Mouse (Mus musculus): Measurements from ENCODE around the gene Etnk1. TPM values are rescaled to one million over a fixed set of nuclear protein-coding genes. Genes with fewer than 3 reads are reported as not detected.

The Etnk1 gene
- polyA plus RNA-seq, 1 experiment from 2014 or later = 20.0 TPM

- Histone ChIP-seq H3K4me3 (ENCODE audit: low read depth, low read length) (no peak overlapping the region), H3K4me2 (no peak overlapping the region), H3K36me3 (ENCODE audit: control insufficient read depth, insufficient read depth, low read length) (no peaks in the 10 kb centered on the region), H3K27me3 (replicated peaks; ENCODE audit: control insufficient read depth, insufficient read depth, low read length) (no peaks in the 10 kb centered on the region), H3K9me3 (ENCODE audit: control insufficient read depth, low read length) (no peaks in the 10 kb centered on the region), H3K9ac (ENCODE audit: low read depth, low read length) (no peak overlapping the region), H3K27ac (ENCODE audit: low read depth, low read length) (no peak overlapping the region), H3K4me1 (replicated peaks; ENCODE audit: control insufficient read depth, insufficient read depth, low read length) (no peaks in the 10 kb centered on the region)
- DNase-seq (ENCODE audit: low spot score) (no peak), ATAC-seq (replicated peaks; ENCODE audit: low FRiP score) (no peak)
- 79% methylated on average over 4 of the region's 4 CpGs for WGBS
Measured at GRCm38 (mm10) chr6:143257921-143258320, 90.9 kb downstream of the Etnk1 start.

DNA sequence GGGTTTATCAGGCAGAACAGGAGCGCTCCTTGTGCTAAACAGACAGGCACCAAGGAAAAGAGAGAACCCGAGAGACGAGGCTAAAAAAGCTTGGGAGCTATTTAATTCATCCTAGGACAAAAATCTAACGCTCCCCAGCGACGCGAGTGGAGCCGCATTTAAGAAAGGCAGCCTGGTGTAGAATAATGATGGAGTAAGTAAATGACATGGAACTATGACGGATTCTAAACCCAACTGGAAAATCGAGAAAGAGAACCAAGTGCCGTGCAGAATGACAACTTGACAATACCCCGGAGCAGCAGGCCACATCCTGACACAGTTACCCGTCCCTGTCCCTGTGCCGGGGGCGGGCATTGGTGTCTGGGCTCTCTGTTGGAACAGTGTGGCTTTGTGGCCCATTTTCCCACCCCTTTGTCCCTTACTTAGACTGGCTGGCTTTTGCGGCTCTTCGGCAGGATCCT is 92.2 kb downstream of the Etnk1 start:
- Histone ChIP-seq H3K27ac (ENCODE audit: low read depth, low read length) (no peak overlapping the region), H3K9ac (ENCODE audit: low read depth, low read length) (no peak overlapping the region), H3K9me3 (ENCODE audit: control insufficient read depth, low read length) (no peaks in the 10 kb centered on the region), H3K27me3 (replicated peaks; ENCODE audit: control insufficient read depth, insufficient read depth, low read length) (no peaks in the 10 kb centered on the region), H3K4me1 (replicated peaks; ENCODE audit: control insufficient read depth, insufficient read depth, low read length) (no peaks in the 10 kb centered on the region), H3K4me2 (no peak overlapping the region), H3K36me3 (ENCODE audit: control insufficient read depth, insufficient read depth, low read length) (no peaks in the 10 kb centered on the region), H3K4me3 (ENCODE audit: low read depth, low read length) (no peak overlapping the region)
- WGBS = 74% methylated on average over 17 of the region's 17 CpGs
- DNase-seq (ENCODE audit: low spot score) (no peak), ATAC-seq (replicated peaks; ENCODE audit: low FRiP score) (no peak)

- no peak overlapping the region for H3K4me2 ChIP-seq
- H3K4me3 ChIP-seq (ENCODE audit: low read depth, low read length) = no peak overlapping the region
- DNase-seq (ENCODE audit: low spot score) (no peak), ATAC-seq (replicated peaks; ENCODE audit: low FRiP score) (no peak)
- no peaks in the 10 kb centered on the region for H3K27me3 ChIP-seq (replicated peaks; ENCODE audit: control insufficient read depth, insufficient read depth, low read length)
- H3K9ac ChIP-seq (ENCODE audit: low read depth, low read length) = no peak overlapping the region
- no peak overlapping the region for H3K27ac ChIP-seq (ENCODE audit: low read depth, low read length)
- no peaks in the 10 kb centered on the region for H3K36me3 ChIP-seq (ENCODE audit: control insufficient read depth, insufficient read depth, low read length)
- no peaks in the 10 kb centered on the region for H3K9me3 ChIP-seq (ENCODE audit: control insufficient read depth, low read length)
- 71% methylated on average over 18 of the region's 18 CpGs for WGBS
- no peaks in the 10 kb centered on the region for H3K4me1 ChIP-seq (replicated peaks; ENCODE audit: control insufficient read depth, insufficient read depth, low read length)
Measured at GRCm38 (mm10) chr6:143259870-143260559, 93.0 kb downstream of the Etnk1 start.

GRCm38 (mm10) chr6:143260560-143261288 is 93.7 kb downstream of the Etnk1 start:
- H3K4me3 ChIP-seq (ENCODE audit: low read depth, low read length) = no peak overlapping the region
- WGBS = 80% methylated on average over 14 of the region's 14 CpGs
- H3K4me2 ChIP-seq = no peak overlapping the region
- H3K27ac ChIP-seq (ENCODE audit: low read depth, low read length) = no peak overlapping the region
- no peaks in the 10 kb centered on the region for H3K9me3 ChIP-seq (ENCODE audit: control insufficient read depth, low read length)
- H3K27me3 ChIP-seq (replicated peaks; ENCODE audit: control insufficient read depth, insufficient read depth, low read length) = no peaks in the 10 kb centered on the region
- DNase-seq (ENCODE audit: low spot score) = no peak
- no peak overlapping the region for H3K9ac ChIP-seq (ENCODE audit: low read depth, low read length)
- no peaks in the 10 kb centered on the region for H3K4me1 ChIP-seq (replicated peaks; ENCODE audit: control insufficient read depth, insufficient read depth, low read length)
- no peak for ATAC-seq (replicated peaks; ENCODE audit: low FRiP score)
- no peaks in the 10 kb centered on the region for H3K36me3 ChIP-seq (ENCODE audit: control insufficient read depth, insufficient read depth, low read length)

DNA sequence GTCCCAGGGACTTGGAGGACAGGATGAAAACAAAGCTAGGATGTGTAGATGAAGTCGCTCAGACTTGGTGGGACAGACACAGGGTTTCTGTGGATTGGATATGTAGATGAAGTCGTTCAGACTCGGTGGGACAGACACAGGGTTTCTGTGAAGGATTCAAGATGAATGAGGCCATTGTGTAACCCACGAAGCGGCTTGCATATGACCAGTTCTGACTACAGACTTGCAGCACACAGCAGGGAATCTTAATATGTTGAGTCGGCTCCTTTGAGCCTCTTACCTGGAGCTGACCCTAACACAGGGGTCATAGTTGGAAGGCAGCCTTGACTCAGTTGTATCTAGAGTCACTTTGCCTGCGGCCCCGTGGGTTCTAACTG is 94.3 kb downstream of the Etnk1 start:
- no peak overlapping the region for H3K4me3 ChIP-seq (ENCODE audit: low read depth, low read length)
- H3K4me1 ChIP-seq (replicated peaks; ENCODE audit: control insufficient read depth, insufficient read depth, low read length) = no peaks in the 10 kb centered on the region
- H3K27ac ChIP-seq (ENCODE audit: low read depth, low read length) = no peak overlapping the region
- WGBS = 79% methylated on average over 8 of the region's 8 CpGs
- ATAC-seq (replicated peaks; ENCODE audit: low FRiP score) = no peak
- H3K9me3 ChIP-seq (ENCODE audit: control insufficient read depth, low read length) = no peaks in the 10 kb centered on the region
- no peaks in the 10 kb centered on the region for H3K36me3 ChIP-seq (ENCODE audit: control insufficient read depth, insufficient read depth, low read length)
- H3K4me2 ChIP-seq = no peak overlapping the region
- H3K27me3 ChIP-seq (replicated peaks; ENCODE audit: control insufficient read depth, insufficient read depth, low read length) = no peaks in the 10 kb centered on the region
- no peak overlapping the region for H3K9ac ChIP-seq (ENCODE audit: low read depth, low read length)
- DNase-seq (ENCODE audit: low spot score) = no peak

- Histone ChIP-seq H3K27me3 (replicated peaks; ENCODE audit: control insufficient read depth, insufficient read depth, low read length) (no peaks in the 10 kb centered on the region), H3K27ac (ENCODE audit: low read depth, low read length) (no peak overlapping the region), H3K4me3 (ENCODE audit: low read depth, low read length) (no peak overlapping the region), H3K9ac (ENCODE audit: low read depth, low read length) (no peak overlapping the region), H3K4me1 (replicated peaks; ENCODE audit: control insufficient read depth, insufficient read depth, low read length) (no peaks in the 10 kb centered on the region), H3K4me2 (no peak overlapping the region), H3K36me3 (ENCODE audit: control insufficient read depth, insufficient read depth, low read length) (no peaks in the 10 kb centered on the region), H3K9me3 (ENCODE audit: control insufficient read depth, low read length) (no peaks in the 10 kb centered on the region)
- DNase-seq (ENCODE audit: low spot score) = no peak
- 84% methylated on average over 10 of the region's 10 CpGs for WGBS
- no peak for ATAC-seq (replicated peaks; ENCODE audit: low FRiP score)
Measured at GRCm38 (mm10) chr6:143265482-143265881, 98.5 kb downstream of the Etnk1 start.

GRCm38 (mm10) chr6:143279222-143279621 is 112.2 kb downstream of the Etnk1 start:
- ATAC-seq (replicated peaks; ENCODE audit: low FRiP score) = no peak
- Histone ChIP-seq H3K27ac (ENCODE audit: low read depth, low read length) (no peak overlapping the region), H3K9me3 (ENCODE audit: control insufficient read depth, low read length) (no peaks in the 10 kb centered on the region), H3K4me1 (replicated peaks; ENCODE audit: control insufficient read depth, insufficient read depth, low read length) (no peaks in the 10 kb centered on the region), H3K4me2 (no peak overlapping the region), H3K9ac (ENCODE audit: low read depth, low read length) (no peak overlapping the region), H3K27me3 (replicated peaks; ENCODE audit: control insufficient read depth, insufficient read depth, low read length) (no peaks in the 10 kb centered on the region), H3K36me3 (ENCODE audit: control insufficient read depth, insufficient read depth, low read length) (no peaks in the 10 kb centered on the region), H3K4me3 (ENCODE audit: low read depth, low read length) (no peak overlapping the region)
- no peak for DNase-seq (ENCODE audit: low spot score)
- WGBS = 48% methylated on average over 3 of the region's 3 CpGs

Measured in liver, embryonic 11.5 days (tissue).